In the genomic region with DNA sequence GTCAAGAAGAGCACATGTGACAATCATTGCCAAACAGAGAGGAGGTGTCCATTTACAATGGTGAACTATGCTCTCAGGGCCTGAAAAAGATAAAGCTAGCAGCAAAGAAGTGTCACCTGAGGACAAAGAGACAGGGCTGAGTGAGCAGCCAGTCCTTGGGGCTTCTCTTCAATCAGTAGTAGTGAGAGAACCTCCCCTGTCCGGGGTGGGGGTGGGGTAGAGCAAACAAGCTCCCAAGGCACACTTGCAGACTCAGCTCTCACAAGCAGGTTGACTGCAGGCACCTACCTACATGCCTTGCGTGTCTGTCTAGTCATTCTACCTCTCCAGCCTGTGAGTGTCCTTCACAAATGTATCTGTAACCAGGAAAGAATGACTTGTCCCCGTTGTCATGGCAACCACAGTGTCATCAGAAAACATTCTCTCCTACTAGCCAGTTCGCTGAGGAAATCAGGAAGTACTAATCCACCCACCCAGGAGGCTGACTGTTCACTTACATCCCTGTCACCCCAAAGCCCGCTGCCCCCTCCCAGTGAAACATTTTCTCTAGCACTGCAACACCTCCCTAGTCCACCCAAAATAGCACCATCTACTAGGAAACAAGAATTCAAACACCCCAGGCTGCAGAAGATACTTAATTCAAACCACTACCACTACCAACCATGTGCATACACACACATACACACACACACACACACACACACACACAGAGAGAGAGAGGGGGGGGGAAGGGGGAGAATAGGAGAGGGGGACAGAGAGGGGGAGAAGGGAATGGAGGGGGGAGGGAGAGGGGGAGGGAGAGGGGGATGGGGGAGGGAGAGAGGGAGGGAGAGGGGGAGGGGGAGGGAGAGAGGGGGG, we compare ENCODE assay signal across 11 mouse cellular contexts. TPM values are rescaled to one million over a fixed set of nuclear protein-coding genes. Genes with fewer than 3 reads are reported as not detected.
DNase-seq lines count a peak whose midpoint lies in the region; ATAC-seq and TF ChIP-seq lines count a peak whose summit lies in the region.
"Not testable (repeated sequence)": the region's sequence is repeated elsewhere in the genome, so short reads cannot be mapped to it uniquely, and the experiment has no call there.
"Had no signal": no experiment of that assay in that cellular context is flagged by ENCODE, and none has a peak within 500 bp of the region (broad histone marks: within the 10 kb centered on the region; RNA-seq: fewer than 3 reads in every experiment).

TSS of gene Gm5640 (minus strand) at position 170 of the 858 bp plus-strand sequence.

- not testable (repeated sequence) for H3K9me3 ChIP-seq in forebrain, embryonic 12.5 days; heart, embryonic 10.5 days; intestine, embryonic 15.5 days; midbrain, embryonic 15.5 days

- H3K27ac ChIP-seq in forebrain, embryonic 12.5 days; heart, embryonic 10.5 days; intestine, embryonic 15.5 days; layer of hippocampus, adult 2 months; midbrain, embryonic 15.5 days: not testable (repeated sequence)

- not testable (repeated sequence) for TF ChIP-seq POLR2A in lung, adult 2 months (IDR thresholded peaks at IDR 0.05; ENCODE audit: borderline replicate concordance, extremely low read depth, low read depth, low read length)

- H3K4me3 ChIP-seq in forebrain, embryonic 12.5 days (replicated peaks); heart, embryonic 10.5 days; intestine, embryonic 15.5 days (replicated peaks); layer of hippocampus, adult 2 months; lung, adult 2 months (replicated peaks; ENCODE audit: extremely low read depth, low read depth, low read length); midbrain, embryonic 15.5 days: not testable (repeated sequence)

- 50% methylated on average over 3 of the region's 5 CpGs for WGBS in forebrain, embryonic 12.5 days
- WGBS in heart, embryonic 10.5 days: 57% methylated on average over 3 of the region's 5 CpGs
- WGBS in intestine, embryonic 15.5 days: 37% methylated on average over 4 of the region's 5 CpGs
- WGBS in lung, adult 2 months: 54% methylated on average over 2 of the region's 5 CpGs
- WGBS in midbrain, embryonic 15.5 days: 34% methylated on average over 3 of the region's 5 CpGs

- H3K36me3 ChIP-seq in forebrain, embryonic 12.5 days (replicated peaks); heart, embryonic 10.5 days; intestine, embryonic 15.5 days; midbrain, embryonic 15.5 days (replicated peaks): not testable (repeated sequence)

- TF ChIP-seq CTCF in layer of hippocampus, adult 2 months (conservative IDR thresholded peaks at IDR 0.05); lung, adult 2 months (IDR thresholded peaks at IDR 0.05; ENCODE audit: insufficient read depth, low read length): not testable (repeated sequence)

- not testable (repeated sequence) for H3K27me3 ChIP-seq in forebrain, embryonic 12.5 days; heart, embryonic 10.5 days (ENCODE audit: insufficient read depth, poor library complexity, severe bottlenecking); intestine, embryonic 15.5 days (replicated peaks); midbrain, embryonic 15.5 days (replicated peaks)

- not testable (repeated sequence) for H3K4me2 ChIP-seq in forebrain, embryonic 12.5 days; intestine, embryonic 15.5 days (replicated peaks); midbrain, embryonic 15.5 days

- ATAC-seq in forebrain, embryonic 12.5 days (ENCODE audit: low FRiP score): peak; percentile 39; the same call in 1 of the 2 replicates
- ATAC-seq in intestine, embryonic 15.5 days: peak; percentile 69
- peak; percentile 94 for ATAC-seq in midbrain, embryonic 15.5 days (replicated peaks)

- peak; percentile 16 for DNase-seq in adrenal gland, adult 2 months
- DNase-seq in heart, embryonic 10.5 days (ENCODE audit: low spot score): peak; percentile 41
- peak; percentile 2 to 16 for DNase-seq in layer of hippocampus, adult 2 months (ENCODE audit: low spot score in 2 of 2)
- DNase-seq in lung, adult 2 months: peak; percentile 4
- peak; percentile 2 for DNase-seq in telencephalon, adult 2 months (ENCODE audit: low read depth, low spot score)

- H3K9ac ChIP-seq in forebrain, embryonic 12.5 days; intestine, embryonic 15.5 days; midbrain, embryonic 15.5 days: not testable (repeated sequence)

- not testable (repeated sequence) for H3K4me1 ChIP-seq in forebrain, embryonic 12.5 days; heart, embryonic 10.5 days; intestine, embryonic 15.5 days (replicated peaks); lung, adult 2 months (ENCODE audit: control insufficient read depth, insufficient read depth, low read length); midbrain, embryonic 15.5 days

RNA-seq across cellular contexts. Expression of gene Gm5640, which starts in this region (rescaled TPM):
- not detected for total RNA-seq in adrenal gland, adult 2 months (2021)
- not detected in 2 replicates for polyA plus RNA-seq in adrenal gland, adult 2 months (2012; rRNA removed)
- 0.15 TPM in 1 of 2 replicates, not detected in the other for polyA plus RNA-seq in forebrain, embryonic 12.5 days (2016; fragmentation: Nextera tagmentation; extraction: Ambion mirVana)
- 0.06 and 0.12 TPM in 2 replicates for polyA plus RNA-seq in heart, embryonic 10.5 days (2016; fragmentation: Nextera tagmentation; extraction: Ambion mirVana)
- not detected in 2 replicates for polyA plus RNA-seq in intestine, embryonic 15.5 days (2015; fragmentation: Nextera tagmentation; extraction: Ambion mirVana)
- total RNA-seq in layer of hippocampus, adult 2 months (2021): under 1 TPM; 0.49 to 0.93 TPM
- polyA plus RNA-seq in lung, adult 2 months (2012; rRNA removed): 0.11 and 0.17 TPM in 2 replicates
- polyA plus RNA-seq in midbrain, embryonic 15.5 days (2015; fragmentation: Nextera tagmentation; extraction: Ambion mirVana): 0.41 and 0.68 TPM in 2 replicates
- polyA plus RNA-seq: embryonic facial prominence, embryonic 14.5 days; heart, embryonic 16.5 days; stomach, embryonic 14.5 days had no signal

Comparison
In these comparisons a context has a peak if more than half of its experiments do, and no peak if none do; other contexts are left out.
1. Peak in DNase-seq in adrenal gland, adult 2 months; RNA of the gene not detected or under 1 TPM.
2. Peak in ATAC-seq in forebrain, embryonic 12.5 days; RNA of the gene not detected or under 1 TPM.
3. Peak in DNase-seq in heart, embryonic 10.5 days; RNA of the gene not detected or under 1 TPM.
4. Peak in ATAC-seq in intestine, embryonic 15.5 days; RNA of the gene not detected or under 1 TPM.
5. Peak in DNase-seq in layer of hippocampus, adult 2 months; RNA of the gene not detected or under 1 TPM.
6. Peak in DNase-seq in lung, adult 2 months; RNA of the gene not detected or under 1 TPM.
7. Peak in ATAC-seq in midbrain, embryonic 15.5 days; RNA of the gene not detected or under 1 TPM.
8. ATAC-seq: peak in every context shown above with its lines; median percentile 94 in midbrain, embryonic 15.5 days; 69 in intestine, embryonic 15.5 days; 39 in forebrain, embryonic 12.5 days.